ENCODE assay signal across 9 mouse cellular contexts in the genomic region with DNA sequence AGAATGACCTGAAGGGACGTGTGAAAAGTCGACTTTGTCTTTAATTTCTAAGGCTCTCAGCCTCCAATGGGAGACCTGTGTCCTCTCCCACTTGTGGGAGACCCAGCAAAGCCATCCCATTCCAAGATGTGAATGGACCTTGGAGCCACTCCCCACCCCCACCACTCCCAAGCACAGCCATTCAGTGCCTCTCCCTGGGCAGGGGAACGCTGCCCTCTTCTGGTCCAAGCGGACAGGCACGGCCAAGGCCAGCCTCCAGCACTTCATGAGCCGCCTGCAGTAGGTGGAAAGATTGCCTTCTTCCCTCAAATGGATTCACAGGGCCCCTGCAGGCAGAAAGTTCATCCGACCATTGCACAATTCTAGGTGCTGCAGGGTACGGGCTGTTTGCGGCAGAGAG.
DNase-seq lines count a peak whose midpoint lies in the region; ATAC-seq and TF ChIP-seq lines count a peak whose summit lies in the region.
"Had no signal": no experiment of that assay in that cellular context is flagged by ENCODE, and none has a peak within 500 bp of the region (broad histone marks: within the 10 kb centered on the region; RNA-seq: fewer than 3 reads in every experiment).

No protein-coding gene starts in this region.

- H3K27me3 ChIP-seq in embryonic facial prominence, embryonic 12.5 days = peaks cover 54% of the 10 kb centered on the region
- H3K27me3 ChIP-seq in hindbrain, embryonic 14.5 days (ENCODE audit: control insufficient read depth, insufficient read depth, low read length) = peaks cover 84% of the 10 kb centered on the region

- H3K9me3 ChIP-seq in embryonic facial prominence, embryonic 12.5 days = no peaks in the 10 kb centered on the region
- no peaks in the 10 kb centered on the region for H3K9me3 ChIP-seq in hindbrain, embryonic 14.5 days (ENCODE audit: control insufficient read depth, low read length)

- 5% methylated on average over 9 of the region's 9 CpGs for WGBS in embryonic facial prominence, embryonic 12.5 days
- 10% methylated on average over 9 of the region's 9 CpGs for WGBS in hindbrain, embryonic 14.5 days
- 50% methylated on average over 9 of the region's 9 CpGs for WGBS in olfactory bulb, adult 2 months

- peaks cover 32% of the 10 kb centered on the region for H3K4me1 ChIP-seq in embryonic facial prominence, embryonic 12.5 days
- no peaks in the 10 kb centered on the region for H3K4me1 ChIP-seq in hindbrain, embryonic 14.5 days (replicated peaks; ENCODE audit: control insufficient read depth, insufficient read depth, low read length)
- H3K4me1 ChIP-seq in olfactory bulb, adult 2 months (ENCODE audit: control insufficient read depth, insufficient read depth, low read length) = peaks cover 11% of the 10 kb centered on the region

- H3K4me2 ChIP-seq in embryonic facial prominence, embryonic 12.5 days (replicated peaks) = no peak overlapping the region
- H3K4me2 ChIP-seq in hindbrain, embryonic 14.5 days (replicated peaks) = no peak overlapping the region

- DNase-seq in cerebellum, postnatal 14 days = peak; percentile 60 to 73
- DNase-seq in cerebellum, adult 11-12 months = no peak
- DNase-seq in ES-CJ7 (ENCODE audit: low read depth, low spot score) = peak; percentile 82
- DNase-seq in hindbrain, embryonic 14.5 days (ENCODE audit: low spot score) = peak; percentile 44
- DNase-seq in left cerebral cortex, postnatal 14 days (ENCODE audit: low spot score in 2 of 2) = peak; percentile 60 to 62

- intact Hi-C loops in left cerebral cortex, postnatal 14 days (cut with DNase I) = loop anchor here (10.0 kb wide), 1 partner anchor 274 kb away; no protein-coding TSS in a partner anchor

- peak; percentile 51; the same call in 1 of the 2 replicates for TF ChIP-seq CTCF in olfactory bulb, adult 2 months (IDR thresholded peaks at IDR 0.05; ENCODE audit: insufficient read depth, low read depth, low read length)

- H3K9ac ChIP-seq in embryonic facial prominence, embryonic 12.5 days = no peak overlapping the region
- no peak overlapping the region for H3K9ac ChIP-seq in hindbrain, embryonic 14.5 days

- no peak overlapping the region for H3K27ac ChIP-seq in embryonic facial prominence, embryonic 12.5 days
- H3K27ac ChIP-seq in hindbrain, embryonic 14.5 days = no peak overlapping the region
- H3K27ac ChIP-seq in olfactory bulb, adult 2 months (ENCODE audit: insufficient read depth, low read depth, low read length) = no peak overlapping the region

- H3K36me3 ChIP-seq in embryonic facial prominence, embryonic 12.5 days = no peaks in the 10 kb centered on the region
- H3K36me3 ChIP-seq in hindbrain, embryonic 14.5 days (replicated peaks; ENCODE audit: control insufficient read depth, insufficient read depth) = no peaks in the 10 kb centered on the region
- H3K36me3 ChIP-seq: G1E had no signal

- H3K4me3 ChIP-seq in embryonic facial prominence, embryonic 12.5 days = no peak overlapping the region
- H3K4me3 ChIP-seq in hindbrain, embryonic 14.5 days (replicated peaks; ENCODE audit: low read length) = no peak overlapping the region
- no peak overlapping the region for H3K4me3 ChIP-seq in olfactory bulb, adult 2 months (ENCODE audit: insufficient read depth, low read depth, low read length)

- no peak for TF ChIP-seq POLR2A in olfactory bulb, adult 2 months (IDR thresholded peaks at IDR 0.05; ENCODE audit: insufficient read depth, low read depth, low read length)

- ATAC-seq in embryonic facial prominence, embryonic 12.5 days (ENCODE audit: insufficient number of reproducible peaks, insufficient read depth, low FRiP score, low TSS enrichment) = 0 out of 2 replicates have a peak, but pooled peaks have one; percentile 42
- ATAC-seq in hindbrain, embryonic 14.5 days (ENCODE audit: low FRiP score) = peak; percentile 52; the same call in 1 of the 2 replicates
- ATAC-seq in erythroblast, adult 5-6 weeks (replicated peaks; ENCODE audit: low FRiP score, poor library complexity, severe bottlenecking) = no peak
